In genomic region chr4:82383991-82384731, GRCm38 (mm10) we compare ENCODE assay signal across 9 mouse cellular contexts.
A peak's percentile ranks its signal among the peaks of the same experiment; 100 is the strongest.
DNase-seq lines count a peak whose midpoint lies in the region; ATAC-seq lines count a peak whose summit lies in the region.
"Had no signal": no experiment of that assay in that cellular context is flagged by ENCODE, and none has a peak within 500 bp of the region (broad histone marks: within the 10 kb centered on the region; RNA-seq: fewer than 3 reads in every experiment).

No protein-coding gene starts in this region.

- 91% methylated on average over 11 of the region's 11 CpGs for WGBS in hindbrain, embryonic 10.5 days
- WGBS in hindbrain, embryonic 11.5 days, result 79% methylated on average over 11 of the region's 11 CpGs
- 57% methylated on average over 11 of the region's 11 CpGs for WGBS in embryonic facial prominence, embryonic 14.5 days

- no peaks in the 10 kb centered on the region for H3K36me3 ChIP-seq in hindbrain, embryonic 10.5 days
- no peaks in the 10 kb centered on the region for H3K36me3 ChIP-seq in hindbrain, embryonic 11.5 days (ENCODE audit: control insufficient read depth, insufficient read depth, low read length)
- peaks cover 9% of the 10 kb centered on the region; the same call in 1 of the 2 replicates for H3K36me3 ChIP-seq in embryonic facial prominence, embryonic 14.5 days (ENCODE audit: control insufficient read depth, insufficient read depth, low read length)

- H3K27ac ChIP-seq in hindbrain, embryonic 10.5 days, result peak overlapping the region; percentile 5; the same call in 1 of the 2 replicates
- H3K27ac ChIP-seq in hindbrain, embryonic 11.5 days (ENCODE audit: low read depth, low read length), result no peak overlapping the region
- H3K27ac ChIP-seq in embryonic facial prominence, embryonic 14.5 days (replicated peaks; ENCODE audit: low read depth, low read length), result peak overlapping the region; percentile 73

- H3K4me1 ChIP-seq in hindbrain, embryonic 10.5 days (replicated peaks), result no peaks in the 10 kb centered on the region
- H3K4me1 ChIP-seq in hindbrain, embryonic 11.5 days (replicated peaks; ENCODE audit: control insufficient read depth, insufficient read depth, low read length), result no peaks in the 10 kb centered on the region
- peaks cover 32% of the 10 kb centered on the region for H3K4me1 ChIP-seq in embryonic facial prominence, embryonic 14.5 days (ENCODE audit: control insufficient read depth, insufficient read depth, low read length)
- H3K4me1 ChIP-seq: megakaryocyte, embryonic 14.5 days had no signal

- H3K9me3 ChIP-seq in hindbrain, embryonic 10.5 days, result no peaks in the 10 kb centered on the region
- H3K9me3 ChIP-seq in hindbrain, embryonic 11.5 days (ENCODE audit: control insufficient read depth, low read length), result no peaks in the 10 kb centered on the region
- H3K9me3 ChIP-seq in embryonic facial prominence, embryonic 14.5 days (ENCODE audit: control insufficient read depth, low read length), result no peaks in the 10 kb centered on the region

- H3K4me2 ChIP-seq in hindbrain, embryonic 11.5 days (replicated peaks; ENCODE audit: low read depth, low read length), result no peak overlapping the region
- 0 out of 2 replicates have a peak overlapping the region, but pooled peaks have one; percentile 10 for H3K4me2 ChIP-seq in embryonic facial prominence, embryonic 14.5 days (ENCODE audit: low read depth, low read length)

- no peak for ATAC-seq in hindbrain, embryonic 11.5 days (ENCODE audit: low FRiP score)
- ATAC-seq in embryonic facial prominence, embryonic 14.5 days (ENCODE audit: low read depth), result peak; percentile 70

- no peak overlapping the region for H3K4me3 ChIP-seq in hindbrain, embryonic 10.5 days
- H3K4me3 ChIP-seq in hindbrain, embryonic 11.5 days (ENCODE audit: low read depth, low read length), result no peak overlapping the region
- no peak overlapping the region for H3K4me3 ChIP-seq in embryonic facial prominence, embryonic 14.5 days (ENCODE audit: low read depth, low read length)
- H3K4me3 ChIP-seq: megakaryocyte, embryonic 14.5 days had no signal

- no peaks in the 10 kb centered on the region for H3K27me3 ChIP-seq in hindbrain, embryonic 10.5 days (ENCODE audit: insufficient read depth, poor library complexity, severe bottlenecking)
- H3K27me3 ChIP-seq in hindbrain, embryonic 11.5 days (ENCODE audit: control insufficient read depth, insufficient read depth, low read length), result no peaks in the 10 kb centered on the region
- no peaks in the 10 kb centered on the region for H3K27me3 ChIP-seq in embryonic facial prominence, embryonic 14.5 days (replicated peaks; ENCODE audit: control insufficient read depth, insufficient read depth, low read length)
- H3K27me3 ChIP-seq: megakaryocyte, embryonic 14.5 days had no signal

- H3K9ac ChIP-seq in hindbrain, embryonic 11.5 days (ENCODE audit: low read depth, low read length), result no peak overlapping the region
- no peak overlapping the region for H3K9ac ChIP-seq in embryonic facial prominence, embryonic 14.5 days (ENCODE audit: low read depth, low read length)

- no peak for DNase-seq in hindbrain, embryonic 10.5 days (ENCODE audit: low spot score)
- no peak for DNase-seq in hindbrain, embryonic 11.5 days (ENCODE audit: low spot score)
- DNase-seq in brain, adult 2 months (ENCODE audit: low read depth, low spot score), result peak; percentile 70
- DNase-seq in embryonic facial prominence, embryonic 14.5 days (ENCODE audit: low spot score), result peak; percentile 77
- peak; percentile 44 for DNase-seq in layer of hippocampus, adult 9-11 months
- no peak for DNase-seq in urinary bladder, postnatal 14 days (ENCODE audit: low spot score)
- DNase-seq in ovary, postnatal 14 days (ENCODE audit: low spot score), result no peak
- no peak for DNase-seq in adrenal gland, adult 18-20 months (ENCODE audit: low spot score in 2 of 2)

Comparison
In these comparisons a context has a peak if more than half of its experiments do, and no peak if none do; other contexts are left out.
1. DNase-seq: peak in brain, adult 2 months (single experiment), embryonic facial prominence, embryonic 14.5 days (single experiment) and layer of hippocampus, adult 9-11 months (single experiment); none in hindbrain, embryonic 10.5 days (single experiment), hindbrain, embryonic 11.5 days (single experiment), urinary bladder, postnatal 14 days (single experiment), ovary, postnatal 14 days (single experiment) and adrenal gland, adult 18-20 months (0 of 2).